Mouse (Mus musculus): ENCODE measurements around the gene Zfp408. TPM values are rescaled to one million over a fixed set of nuclear protein-coding genes. Genes with fewer than 3 reads are reported as not detected.

Zfp408 gene
- polyA plus RNA-seq, 1 experiment from 2014 or later, result 4.0 TPM

DNA sequence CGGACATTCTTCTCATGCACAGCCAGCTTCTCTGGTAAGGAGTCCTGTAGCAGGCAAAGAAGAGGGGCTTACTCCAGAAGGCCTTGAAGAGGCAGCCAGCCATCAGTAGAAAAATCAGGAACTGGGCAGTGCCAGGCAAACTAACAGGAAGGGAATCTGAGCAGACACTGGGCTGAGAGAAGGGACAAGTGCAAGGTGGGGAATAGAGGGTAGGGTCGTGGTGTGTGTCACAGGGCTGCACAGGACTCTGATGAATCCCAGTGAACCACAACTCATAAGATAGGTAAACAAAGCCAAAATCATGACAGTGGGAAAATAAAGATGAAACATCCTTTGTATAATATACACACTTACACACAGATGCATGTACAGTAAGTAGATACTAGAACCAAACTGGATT is 26.8 kb upstream of the Zfp408 start:
- DNase-seq (ENCODE audit: low spot score) (no peak), ATAC-seq (ENCODE audit: low read depth) (no peak)
- no peak overlapping the region for H3K27ac ChIP-seq (replicated peaks; ENCODE audit: low read depth, low read length)
- no peaks in the 10 kb centered on the region for H3K27me3 ChIP-seq (replicated peaks; ENCODE audit: control insufficient read depth, insufficient read depth, low read length)
- H3K9ac ChIP-seq (ENCODE audit: low read depth, low read length), result no peak overlapping the region
- H3K9me3 ChIP-seq (ENCODE audit: control insufficient read depth, low read length), result no peaks in the 10 kb centered on the region
- no peak overlapping the region for H3K4me2 ChIP-seq (ENCODE audit: low read depth, low read length)
- WGBS, result 70% methylated on average over 2 of the region's 2 CpGs
- no peaks in the 10 kb centered on the region for H3K4me1 ChIP-seq (ENCODE audit: control insufficient read depth, insufficient read depth, low read length)
- H3K4me3 ChIP-seq (ENCODE audit: low read depth, low read length), result no peak overlapping the region
- peaks cover 88% of the 10 kb centered on the region for H3K36me3 ChIP-seq (ENCODE audit: control insufficient read depth, insufficient read depth, low read length)

DNA sequence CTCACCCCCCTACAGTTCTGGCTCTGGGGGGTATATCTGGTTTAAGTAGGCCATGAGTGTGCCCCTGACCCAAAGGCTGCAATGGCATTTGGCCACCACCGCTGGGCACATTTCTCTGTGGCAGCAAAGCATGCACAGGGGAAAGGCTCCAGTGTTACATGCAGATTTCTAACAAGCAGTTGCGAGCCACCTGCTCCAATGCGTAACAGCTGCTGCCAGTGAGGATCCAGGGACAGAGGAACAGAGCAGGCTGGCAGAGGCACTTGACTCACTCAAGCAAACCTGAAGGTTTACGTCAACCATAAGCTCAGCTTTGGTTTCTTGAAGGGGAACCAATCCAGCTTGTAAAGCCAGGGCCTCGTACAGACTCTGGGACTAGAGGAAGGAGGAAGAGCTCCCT is 25.3 kb upstream of the Zfp408 start:
- Histone ChIP-seq H3K4me2 (ENCODE audit: low read depth, low read length) (no peak overlapping the region), H3K27me3 (replicated peaks; ENCODE audit: control insufficient read depth, insufficient read depth, low read length) (no peaks in the 10 kb centered on the region), H3K27ac (replicated peaks; ENCODE audit: low read depth, low read length) (no peak overlapping the region), H3K9me3 (ENCODE audit: control insufficient read depth, low read length) (no peaks in the 10 kb centered on the region), H3K9ac (ENCODE audit: low read depth, low read length) (no peak overlapping the region), H3K4me3 (ENCODE audit: low read depth, low read length) (no peak overlapping the region), H3K36me3 (ENCODE audit: control insufficient read depth, insufficient read depth, low read length) (peaks cover 88% of the 10 kb centered on the region), H3K4me1 (ENCODE audit: control insufficient read depth, insufficient read depth, low read length) (no peaks in the 10 kb centered on the region)
- no peak for ATAC-seq (ENCODE audit: low read depth)
- 86% methylated on average over 5 of the region's 5 CpGs for WGBS
- DNase-seq (ENCODE audit: low spot score), result no peak

DNA sequence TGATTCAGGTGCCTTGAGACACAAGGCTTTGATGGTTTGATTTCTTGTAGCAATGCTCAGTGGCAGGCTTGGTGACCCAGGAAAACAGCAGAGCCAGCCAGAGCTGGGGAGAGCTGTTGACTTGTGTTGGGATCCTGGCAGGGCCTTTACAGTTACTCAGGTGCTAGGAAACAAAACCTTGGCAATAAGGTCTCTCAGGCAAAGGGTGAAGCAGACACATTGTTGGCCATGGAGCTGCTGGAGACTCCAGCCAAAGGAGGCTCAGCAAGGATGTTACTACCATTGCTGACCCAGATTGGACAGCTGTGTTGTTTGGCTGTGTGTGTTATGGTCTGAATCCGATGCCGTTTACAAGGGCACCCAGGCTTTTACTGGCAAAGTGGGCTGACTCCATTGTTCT is 24.0 kb upstream of the Zfp408 start:
- no peak overlapping the region for H3K27ac ChIP-seq (replicated peaks; ENCODE audit: low read depth, low read length)
- 93% methylated on average over 2 of the region's 2 CpGs for WGBS
- ATAC-seq (ENCODE audit: low read depth), result no peak
- H3K9ac ChIP-seq (ENCODE audit: low read depth, low read length), result no peak overlapping the region
- peaks cover 89% of the 10 kb centered on the region for H3K36me3 ChIP-seq (ENCODE audit: control insufficient read depth, insufficient read depth, low read length)
- no peaks in the 10 kb centered on the region for H3K4me1 ChIP-seq (ENCODE audit: control insufficient read depth, insufficient read depth, low read length)
- no peaks in the 10 kb centered on the region for H3K9me3 ChIP-seq (ENCODE audit: control insufficient read depth, low read length)
- no peaks in the 10 kb centered on the region for H3K27me3 ChIP-seq (replicated peaks; ENCODE audit: control insufficient read depth, insufficient read depth, low read length)
- DNase-seq (ENCODE audit: low spot score), result no peak
- H3K4me3 ChIP-seq (ENCODE audit: low read depth, low read length), result no peak overlapping the region
- H3K4me2 ChIP-seq (ENCODE audit: low read depth, low read length), result no peak overlapping the region

DNA sequence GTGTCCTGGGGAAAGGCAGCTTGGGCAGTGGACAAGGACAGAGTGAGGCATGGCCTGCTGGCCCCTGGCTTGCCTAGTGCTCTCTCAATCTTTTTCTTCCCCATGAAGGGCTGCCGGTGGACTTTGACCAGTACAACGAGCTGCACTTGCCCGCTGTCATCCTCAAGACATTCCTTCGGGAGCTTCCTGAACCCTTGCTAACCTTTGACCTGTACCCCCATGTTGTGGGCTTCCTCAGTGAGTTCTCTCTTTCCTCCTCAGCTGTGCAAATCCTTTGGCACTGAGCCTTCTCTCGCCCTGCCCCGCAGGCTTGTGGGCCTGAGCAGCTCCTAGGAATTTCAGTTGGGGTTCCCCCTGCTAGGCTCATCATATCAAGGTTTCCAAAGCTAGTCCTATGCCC is 20.4 kb upstream of the Zfp408 start:
- WGBS, result 89% methylated on average over 6 of the region's 6 CpGs

GRCm38 (mm10) chr2:91669326-91669725 is 19.7 kb upstream of the Zfp408 start:
- H3K9ac ChIP-seq (ENCODE audit: low read depth, low read length), result no peak overlapping the region
- DNase-seq (ENCODE audit: low spot score) (no peak), ATAC-seq (ENCODE audit: low read depth) (no peak)
- H3K4me3 ChIP-seq (ENCODE audit: low read depth, low read length), result no peak overlapping the region
- no peaks in the 10 kb centered on the region for H3K4me1 ChIP-seq (ENCODE audit: control insufficient read depth, insufficient read depth, low read length)
- H3K27ac ChIP-seq (replicated peaks; ENCODE audit: low read depth, low read length), result no peak overlapping the region
- no peaks in the 10 kb centered on the region for H3K27me3 ChIP-seq (replicated peaks; ENCODE audit: control insufficient read depth, insufficient read depth, low read length)
- no peaks in the 10 kb centered on the region for H3K9me3 ChIP-seq (ENCODE audit: control insufficient read depth, low read length)
- 89% methylated on average over 6 of the region's 8 CpGs for WGBS
- H3K4me2 ChIP-seq (ENCODE audit: low read depth, low read length), result no peak overlapping the region
- peaks cover 84% of the 10 kb centered on the region for H3K36me3 ChIP-seq (ENCODE audit: control insufficient read depth, insufficient read depth, low read length)

More for the DNA sequence above, 20.4 kb upstream of the Zfp408 start:
- Histone ChIP-seq H3K4me1 (ENCODE audit: control insufficient read depth, insufficient read depth, low read length) (no peaks in the 10 kb centered on the region), H3K27me3 (replicated peaks; ENCODE audit: control insufficient read depth, insufficient read depth, low read length) (no peaks in the 10 kb centered on the region), H3K4me2 (ENCODE audit: low read depth, low read length) (no peak overlapping the region), H3K36me3 (ENCODE audit: control insufficient read depth, insufficient read depth, low read length) (peaks cover 84% of the 10 kb centered on the region), H3K27ac (replicated peaks; ENCODE audit: low read depth, low read length) (no peak overlapping the region), H3K9me3 (ENCODE audit: control insufficient read depth, low read length) (no peaks in the 10 kb centered on the region), H3K4me3 (ENCODE audit: low read depth, low read length) (no peak overlapping the region), H3K9ac (ENCODE audit: low read depth, low read length) (no peak overlapping the region)
- DNase-seq (ENCODE audit: low spot score) (no peak), ATAC-seq (ENCODE audit: low read depth) (no peak)

DNA sequence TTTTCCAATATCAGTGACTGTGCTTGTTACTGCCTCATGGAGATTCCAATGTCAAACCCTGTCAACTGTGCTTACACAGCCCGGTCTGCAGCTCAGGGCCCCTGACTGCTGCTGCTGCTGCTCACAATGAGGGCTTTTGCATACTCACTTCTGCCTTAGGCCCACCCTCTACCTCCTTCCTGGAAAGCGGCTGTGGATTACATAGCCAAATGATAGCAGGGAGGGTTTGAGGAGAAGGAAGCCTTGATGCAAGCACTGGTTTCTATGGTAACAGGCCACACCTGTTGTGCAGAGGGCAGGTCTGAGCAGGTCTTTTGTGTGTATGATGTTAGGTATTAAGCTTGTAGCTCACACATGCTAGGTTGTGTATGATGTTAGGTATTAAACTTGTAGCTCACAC is 18.2 kb upstream of the Zfp408 start:
- 62% methylated on average over 2 of the region's 2 CpGs for WGBS
- Histone ChIP-seq H3K4me2 (ENCODE audit: low read depth, low read length) (no peak overlapping the region), H3K4me3 (ENCODE audit: low read depth, low read length) (no peak overlapping the region), H3K36me3 (ENCODE audit: control insufficient read depth, insufficient read depth, low read length) (peaks cover 89% of the 10 kb centered on the region), H3K27ac (replicated peaks; ENCODE audit: low read depth, low read length) (no peak overlapping the region), H3K9ac (ENCODE audit: low read depth, low read length) (no peak overlapping the region), H3K4me1 (ENCODE audit: control insufficient read depth, insufficient read depth, low read length) (no peaks in the 10 kb centered on the region), H3K9me3 (ENCODE audit: control insufficient read depth, low read length) (no peaks in the 10 kb centered on the region), H3K27me3 (replicated peaks; ENCODE audit: control insufficient read depth, insufficient read depth, low read length) (no peaks in the 10 kb centered on the region)
- DNase-seq (ENCODE audit: low spot score) (peak; percentile 83), ATAC-seq (ENCODE audit: low read depth) (peak; percentile 69)

- Histone ChIP-seq H3K4me3 (ENCODE audit: low read depth, low read length) (no peak overlapping the region), H3K9ac (ENCODE audit: low read depth, low read length) (no peak overlapping the region), H3K4me1 (ENCODE audit: control insufficient read depth, insufficient read depth, low read length) (no peaks in the 10 kb centered on the region), H3K4me2 (ENCODE audit: low read depth, low read length) (no peak overlapping the region), H3K9me3 (ENCODE audit: control insufficient read depth, low read length) (no peaks in the 10 kb centered on the region), H3K27ac (replicated peaks; ENCODE audit: low read depth, low read length) (no peak overlapping the region), H3K36me3 (ENCODE audit: control insufficient read depth, insufficient read depth, low read length) (peaks cover 89% of the 10 kb centered on the region), H3K27me3 (replicated peaks; ENCODE audit: control insufficient read depth, insufficient read depth, low read length) (no peaks in the 10 kb centered on the region)
- ATAC-seq (ENCODE audit: low read depth) (no peak), DNase-seq (ENCODE audit: low spot score) (no peak)
- 96% methylated on average over 6 of the region's 6 CpGs for WGBS
Observed at GRCm38 (mm10) chr2:91666386-91666910, 16.9 kb upstream of the Zfp408 start.

DNA sequence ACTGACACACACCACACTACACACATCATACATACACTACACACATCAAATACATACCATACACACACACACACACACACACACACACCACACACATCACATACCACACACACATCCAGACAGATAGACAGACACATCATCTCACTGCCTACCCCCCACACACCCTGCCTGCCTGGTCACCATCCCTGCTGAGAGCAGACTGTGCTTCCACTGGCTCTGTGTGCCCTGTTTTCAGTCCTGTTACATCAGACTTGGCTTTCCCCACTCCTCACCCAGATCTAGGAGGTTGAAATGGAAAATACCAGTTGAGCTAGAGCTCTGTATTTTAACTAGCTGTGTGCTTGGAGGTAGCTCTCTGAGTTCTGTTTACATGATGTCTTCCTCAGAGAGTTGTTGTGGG is 15.2 kb upstream of the Zfp408 start:
- Histone ChIP-seq H3K27me3 (replicated peaks; ENCODE audit: control insufficient read depth, insufficient read depth, low read length) (no peaks in the 10 kb centered on the region), H3K4me1 (ENCODE audit: control insufficient read depth, insufficient read depth, low read length) (no peaks in the 10 kb centered on the region), H3K27ac (replicated peaks; ENCODE audit: low read depth, low read length) (no peak overlapping the region), H3K9ac (ENCODE audit: low read depth, low read length) (no peak overlapping the region), H3K9me3 (ENCODE audit: control insufficient read depth, low read length) (no peaks in the 10 kb centered on the region), H3K4me3 (ENCODE audit: low read depth, low read length) (no peak overlapping the region), H3K4me2 (ENCODE audit: low read depth, low read length) (no peak overlapping the region), H3K36me3 (ENCODE audit: control insufficient read depth, insufficient read depth, low read length) (peaks cover 86% of the 10 kb centered on the region)
- ATAC-seq (ENCODE audit: low read depth), result no peak
- DNase-seq (ENCODE audit: low spot score), result no peak

DNA sequence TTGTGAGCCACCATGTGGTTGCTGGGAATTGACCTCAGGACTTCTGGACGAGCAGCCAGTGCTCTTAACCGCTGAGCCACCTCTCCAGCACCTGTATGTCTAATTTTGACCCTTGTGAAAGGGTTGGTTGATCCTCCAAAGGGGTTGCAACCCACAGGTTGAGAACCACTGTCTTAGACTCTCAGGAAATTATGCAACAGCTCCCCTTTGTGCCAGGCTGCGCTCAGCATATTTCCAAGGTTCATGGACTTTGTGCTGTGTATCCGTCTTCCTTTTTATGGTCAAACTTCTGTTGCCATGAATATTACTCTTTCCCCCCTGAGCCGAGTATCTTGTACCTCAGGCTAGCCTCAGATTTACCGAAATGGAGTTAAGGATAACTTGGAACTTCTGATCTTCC is 11.4 kb upstream of the Zfp408 start:
- Histone ChIP-seq H3K27me3 (replicated peaks; ENCODE audit: control insufficient read depth, insufficient read depth, low read length) (no peaks in the 10 kb centered on the region), H3K9me3 (ENCODE audit: control insufficient read depth, low read length) (no peaks in the 10 kb centered on the region), H3K36me3 (ENCODE audit: control insufficient read depth, insufficient read depth, low read length) (peaks cover 86% of the 10 kb centered on the region), H3K4me3 (ENCODE audit: low read depth, low read length) (no peak overlapping the region), H3K9ac (ENCODE audit: low read depth, low read length) (no peak overlapping the region), H3K27ac (replicated peaks; ENCODE audit: low read depth, low read length) (no peak overlapping the region), H3K4me1 (ENCODE audit: control insufficient read depth, insufficient read depth, low read length) (no peaks in the 10 kb centered on the region), H3K4me2 (ENCODE audit: low read depth, low read length) (no peak overlapping the region)
- ATAC-seq (ENCODE audit: low read depth), result no peak
- no peak for DNase-seq (ENCODE audit: low spot score)
- 95% methylated on average over 6 of the region's 6 CpGs for WGBS
